Mouse (Mus musculus) retina, embryonic 14.5 days (tissue): ENCODE results near the gene Rnase13.
A peak's percentile ranks its signal among the peaks of the same experiment; 100 is the strongest.
"Not testable (repeated sequence)": the region's sequence is repeated elsewhere in the genome, so short reads cannot be mapped to it uniquely, and the experiment has no call there.

Source experiments
- DNase-seq: peaks from one replicate; pipeline ENCODE4 v3.0.0-alpha.2; 2015; ENCODE audit warnings: low spot score

Rnase13 gene

DNA sequence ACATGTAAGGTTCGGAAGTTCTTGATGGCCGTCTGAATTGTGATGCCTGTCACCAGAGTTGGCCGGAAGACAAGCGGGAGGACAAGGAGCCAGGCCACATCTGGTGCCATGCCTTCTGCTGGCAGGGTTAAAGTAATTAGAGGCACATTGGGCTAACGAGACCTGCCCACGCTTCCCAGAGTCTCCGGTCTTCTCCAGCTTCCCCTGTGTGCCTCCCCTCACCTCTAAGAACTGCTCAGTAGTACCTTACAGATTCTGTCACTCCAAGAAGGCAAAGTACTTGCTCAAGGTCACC lies at the start of gene Rnase13:
Rnase13 (minus strand) TSS at position 203 of the 295 bp plus-strand sequence.
- no peak for DNase-seq

GRCm38 (mm10) chr14:51967400-51967799 lies 44.8 kb upstream of the Rnase13 start:
- DNase-seq, result no peak

- DNase-seq, result no peak
Measured at GRCm38 (mm10) chr14:51960316-51960715, 37.7 kb upstream of the Rnase13 start.

DNA sequence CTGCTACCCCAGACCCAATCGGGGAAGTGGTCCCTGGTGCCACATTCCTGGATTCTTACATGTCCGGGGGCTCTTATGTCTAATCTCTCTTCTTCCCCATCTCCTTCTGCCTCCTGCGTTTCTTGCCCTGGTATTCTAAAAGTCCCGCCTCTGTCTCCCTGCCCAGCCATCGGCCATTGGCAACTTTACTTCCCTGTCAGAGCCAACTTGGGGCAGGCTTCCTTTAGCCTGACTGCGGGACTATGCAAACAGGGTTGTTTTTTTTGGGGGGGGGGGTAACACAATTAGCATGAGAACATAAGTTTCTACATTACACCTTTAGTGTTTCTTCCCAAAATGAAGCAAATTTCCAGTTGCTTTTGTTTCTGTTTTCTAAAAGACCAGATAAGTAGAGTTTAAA lies 20.8 kb upstream of the Rnase13 start:
- DNase-seq, result no peak

DNA sequence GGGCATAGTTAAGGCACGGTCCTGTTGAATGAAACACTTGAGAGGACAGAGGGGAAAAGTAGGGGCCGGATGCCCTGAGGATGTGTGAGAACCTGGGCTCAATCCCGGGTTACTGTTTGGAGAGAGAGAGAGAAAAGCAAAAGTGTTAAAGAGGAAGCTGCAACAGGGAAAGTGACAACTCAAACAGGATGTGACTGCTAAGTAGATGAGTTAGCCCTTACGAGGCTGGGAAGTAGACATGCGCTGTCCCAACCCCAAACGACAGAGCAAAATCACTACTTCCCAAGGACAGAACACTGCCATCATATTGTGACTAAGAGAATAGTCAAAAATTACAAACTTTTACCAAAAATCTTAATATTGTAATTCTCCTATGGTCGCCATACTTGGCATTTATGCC lies 19.7 kb upstream of the Rnase13 start:
- no peak for DNase-seq

DNA sequence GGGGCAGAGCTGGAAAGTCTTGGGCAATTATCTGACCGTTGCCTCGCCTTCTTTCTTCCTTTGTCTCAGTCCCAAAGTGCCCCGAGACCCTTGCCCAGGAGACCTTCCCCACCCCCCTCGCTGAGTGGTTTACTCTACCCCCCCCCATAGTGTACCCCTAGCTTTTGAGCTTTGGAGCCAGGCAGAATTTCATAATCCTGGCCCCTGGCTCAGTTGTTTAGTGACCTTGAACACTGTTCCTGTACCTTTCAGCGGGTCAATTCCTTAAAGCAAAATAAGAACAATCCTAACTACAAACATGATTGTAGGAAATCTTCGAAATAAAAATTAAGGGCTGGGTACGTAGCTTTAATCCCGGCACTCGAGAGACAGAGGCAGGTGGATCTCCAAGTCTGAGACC lies 19.0 kb upstream of the Rnase13 start:
- no peak for DNase-seq

DNA sequence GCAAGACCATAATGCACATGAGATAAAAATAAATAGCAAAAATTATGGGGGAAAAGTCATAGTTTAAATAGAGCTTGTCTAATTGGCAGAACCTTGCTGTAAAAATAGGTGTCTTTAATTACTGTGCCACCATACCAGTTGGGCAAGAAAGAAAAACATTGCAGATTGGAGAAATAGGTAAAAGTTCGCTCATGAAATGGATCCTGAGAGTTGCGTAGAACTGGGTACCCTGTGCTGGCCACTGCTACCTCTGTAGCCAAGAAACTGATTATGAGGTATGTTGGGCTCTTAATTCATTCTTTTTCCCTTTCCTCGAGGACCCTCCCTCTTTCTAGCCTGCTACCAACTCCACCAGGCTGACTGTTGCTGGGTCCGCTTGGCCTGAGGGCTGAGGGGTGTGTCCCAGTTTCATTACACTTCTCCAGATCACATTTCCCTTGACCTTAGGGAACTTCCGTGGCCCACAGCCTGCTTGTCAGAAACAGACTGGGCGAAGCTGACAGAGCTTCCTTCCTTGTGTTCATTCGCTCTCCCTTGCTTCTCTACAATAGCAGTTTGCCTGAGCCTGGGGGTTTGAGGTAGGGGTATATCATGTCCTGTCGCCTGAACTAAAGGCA lies 18.5 kb upstream of the Rnase13 start:
- DNase-seq, result peak; percentile 15

- DNase-seq, result no peak
Measured at GRCm38 (mm10) chr14:51939005-51939404, 16.4 kb upstream of the Rnase13 start.

GRCm38 (mm10) chr14:51932092-51933020 lies 9.8 kb upstream of the Rnase13 start:
- no peak for DNase-seq

GRCm38 (mm10) chr14:51930824-51931223 lies 8.3 kb upstream of the Rnase13 start:
- DNase-seq, result peak; percentile 78

DNA sequence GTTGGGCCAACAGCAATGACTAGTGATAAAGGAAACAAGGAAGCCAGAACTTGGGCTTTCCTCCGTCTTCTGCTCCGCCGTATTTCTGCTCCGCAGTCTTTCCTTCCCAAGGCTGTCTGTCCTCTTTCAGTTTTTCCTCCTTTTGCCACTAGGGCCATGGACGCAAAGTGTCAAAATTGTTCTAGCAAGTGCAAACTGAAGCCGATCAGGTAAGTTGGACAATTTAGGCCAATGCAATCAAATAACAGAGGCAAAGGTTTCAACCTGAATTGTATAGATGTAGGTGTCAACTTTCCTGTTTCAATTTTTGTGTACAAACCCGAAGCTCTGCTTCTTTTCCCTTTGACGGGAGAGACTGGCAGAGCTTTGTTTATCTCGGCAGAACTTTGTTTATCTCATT lies 7.4 kb upstream of the Rnase13 start:
- DNase-seq, result no peak

DNA sequence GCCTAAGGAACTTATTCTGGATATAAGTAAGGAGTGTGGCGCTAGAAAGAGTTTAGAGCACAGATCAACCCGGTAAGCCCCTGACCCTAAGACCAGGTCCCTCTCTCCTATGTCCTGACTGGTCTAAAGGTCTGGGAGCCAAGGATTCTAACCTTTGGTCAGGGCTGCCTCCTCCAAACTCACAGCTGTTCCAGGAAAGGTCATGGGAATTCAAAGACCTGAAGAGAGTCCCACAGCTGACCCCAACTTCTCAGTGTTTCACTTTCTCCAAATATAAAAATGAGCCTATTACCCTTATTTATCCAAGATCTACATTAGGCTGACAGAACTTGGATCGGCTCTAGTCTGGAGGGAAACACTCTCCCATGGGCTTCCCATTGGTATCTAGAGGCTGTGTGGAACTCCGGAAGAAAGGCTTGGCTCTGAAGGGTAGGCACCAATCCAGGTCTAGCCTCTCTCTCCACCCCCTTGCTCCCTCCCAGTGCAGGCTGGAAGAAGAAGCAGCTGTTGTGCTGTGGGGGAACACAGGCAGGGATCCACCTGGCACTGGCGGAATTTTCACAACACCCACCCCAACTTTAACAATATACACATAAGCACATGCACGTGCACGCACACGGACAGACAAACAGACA lies 6.9 kb upstream of the Rnase13 start:
- no peak for DNase-seq

- DNase-seq, result not testable (repeated sequence)
Measured at GRCm38 (mm10) chr14:51926930-51927329, 4.4 kb upstream of the Rnase13 start.

DNA sequence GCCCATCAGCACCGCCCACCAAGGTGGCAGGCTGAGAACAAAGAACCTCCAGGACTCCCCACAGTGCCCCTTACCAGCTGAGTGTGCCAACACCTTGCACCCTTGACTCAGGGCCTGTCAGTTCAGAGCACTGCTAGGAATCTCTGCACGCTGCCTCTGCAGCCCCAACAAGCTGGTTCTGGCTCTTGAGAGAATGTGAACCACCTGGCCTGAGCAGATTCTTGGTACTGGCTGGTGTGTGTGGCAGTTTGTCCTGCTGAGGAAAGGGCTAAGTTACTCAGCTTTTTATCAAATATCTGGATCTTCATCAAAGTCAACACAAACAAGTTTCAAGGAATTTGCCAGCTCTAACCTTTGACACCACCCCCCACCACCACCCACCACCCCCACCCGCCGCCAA lies 919 bp upstream of the Rnase13 start:
- DNase-seq, result no peak

GRCm38 (mm10) chr14:51922910-51923309 lies 337 bp upstream of the Rnase13 start:
- DNase-seq, result no peak

- no peak for DNase-seq
Measured at GRCm38 (mm10) chr14:51921759-51922570, 608 bp downstream of the Rnase13 start.

DNA sequence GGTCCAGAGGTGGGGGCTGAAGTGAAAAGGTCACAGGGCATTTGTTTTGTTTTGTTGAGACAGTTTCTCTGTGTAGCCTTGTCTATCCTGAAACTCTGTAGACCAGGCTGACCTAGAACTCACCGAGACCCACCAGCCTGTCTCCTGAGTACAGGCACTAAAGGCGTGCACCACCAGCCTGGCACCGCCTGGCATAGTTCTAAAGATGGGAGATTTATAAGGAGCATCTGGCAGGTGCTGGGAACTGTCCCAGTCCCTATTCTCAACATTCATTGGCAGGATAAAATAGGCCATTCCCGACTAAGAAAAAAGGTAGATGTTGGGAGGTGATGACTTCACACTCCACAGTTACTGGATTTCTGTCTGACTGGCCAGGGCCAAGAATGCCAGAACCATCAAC lies 3.6 kb downstream of the Rnase13 start:
- no peak for DNase-seq

DNA sequence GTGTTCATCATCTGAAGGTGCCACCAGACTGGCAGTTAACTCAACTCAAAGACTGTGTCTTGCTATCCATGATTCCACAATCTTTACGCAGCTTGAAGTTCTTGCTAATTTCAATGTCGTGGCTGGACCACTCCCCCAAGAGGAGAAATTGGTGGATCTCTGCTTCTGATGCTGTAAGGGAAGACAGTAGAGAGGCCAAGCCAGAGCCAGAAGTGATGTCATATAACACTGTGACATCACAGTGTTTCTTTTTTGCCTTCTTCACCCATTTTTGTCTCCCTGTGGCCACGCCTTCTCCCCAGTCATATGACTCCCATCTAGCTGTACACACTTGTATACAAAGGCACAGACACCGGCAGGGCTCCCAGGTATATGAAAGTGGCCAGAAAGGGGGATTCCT lies 4.4 kb downstream of the Rnase13 start, which contains the start of gene Tppp2:
Tppp2 (plus strand) TSS at position 301 of the 400 bp plus-strand sequence.
- no peak for DNase-seq

GRCm38 (mm10) chr14:51916539-51916938 lies 6.0 kb downstream of the Rnase13 start:
- DNase-seq, result no peak

DNA sequence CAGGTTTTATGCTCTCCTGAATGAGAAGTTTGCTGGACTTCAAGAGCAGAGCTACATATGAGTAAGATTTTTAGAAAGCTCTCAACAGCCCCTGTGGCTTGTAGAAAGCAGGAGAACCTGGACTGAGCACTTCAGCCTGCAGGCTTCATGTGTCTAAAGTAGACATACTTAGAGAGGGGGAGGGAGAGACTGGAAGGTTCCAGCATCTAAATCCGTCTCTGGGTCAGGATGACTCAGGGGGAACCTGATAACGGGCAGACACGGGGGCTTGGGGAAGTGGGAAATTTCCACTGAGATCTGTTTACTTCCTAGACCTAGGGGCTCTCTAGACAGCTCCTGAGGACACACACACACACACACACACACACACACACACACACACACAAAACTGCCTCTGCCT lies 7.5 kb downstream of the Rnase13 start:
- DNase-seq, result no peak

DNA sequence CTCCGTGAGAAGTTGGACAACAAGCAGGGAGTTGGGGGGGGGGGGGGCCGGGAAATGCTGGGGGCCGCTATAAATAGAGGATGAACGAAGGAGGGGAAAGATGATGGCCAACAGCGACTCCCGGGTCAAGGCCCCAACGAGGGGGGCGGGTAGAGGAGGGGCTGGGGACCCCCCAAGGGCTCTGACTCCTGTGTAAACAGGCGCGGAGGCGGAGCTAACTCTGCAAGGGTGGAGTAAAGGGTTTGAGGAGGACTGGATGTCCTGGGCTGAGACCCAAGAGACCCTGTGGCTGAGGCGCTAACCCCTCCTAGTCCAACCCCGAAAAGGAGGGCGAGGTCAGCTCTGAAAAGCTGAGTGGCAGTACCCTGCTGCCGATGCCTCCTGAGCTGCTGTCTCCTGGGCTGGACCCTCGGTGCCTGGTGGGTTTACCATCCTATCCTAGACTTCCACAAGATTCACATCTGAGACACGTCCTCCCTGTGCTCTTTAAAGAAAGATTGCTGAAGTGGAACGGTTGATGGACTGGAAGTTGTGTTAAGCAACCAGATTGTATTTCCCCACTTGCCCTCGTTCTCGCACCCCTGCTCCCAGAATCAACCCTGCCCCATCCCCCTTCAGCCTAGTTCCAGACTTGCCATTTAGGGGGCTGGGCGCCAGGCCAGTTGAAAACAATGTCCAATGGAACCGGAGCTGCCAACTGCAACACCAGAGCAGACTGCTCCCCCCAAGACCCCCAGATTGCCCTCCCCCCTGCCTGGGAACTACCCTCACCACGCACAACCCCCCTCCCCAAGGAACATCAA lies 8.4 kb downstream of the Rnase13 start, which contains the start of gene Ndrg2:
Ndrg2 (minus strand) TSS at position 199 of the 803 bp plus-strand sequence.
- DNase-seq, result peak; percentile 59
